Mouse (Mus musculus): ENCODE measurements at regions not wholly inside any gene's neighbourhood (a gene's known extent, or its start where the extent isn't known, plus 50 kb on each side); places are given as distances from the start of the nearest gene placed in this dataset.
A peak's percentile ranks its signal among the peaks of the same experiment; 100 is the strongest.

DNA sequence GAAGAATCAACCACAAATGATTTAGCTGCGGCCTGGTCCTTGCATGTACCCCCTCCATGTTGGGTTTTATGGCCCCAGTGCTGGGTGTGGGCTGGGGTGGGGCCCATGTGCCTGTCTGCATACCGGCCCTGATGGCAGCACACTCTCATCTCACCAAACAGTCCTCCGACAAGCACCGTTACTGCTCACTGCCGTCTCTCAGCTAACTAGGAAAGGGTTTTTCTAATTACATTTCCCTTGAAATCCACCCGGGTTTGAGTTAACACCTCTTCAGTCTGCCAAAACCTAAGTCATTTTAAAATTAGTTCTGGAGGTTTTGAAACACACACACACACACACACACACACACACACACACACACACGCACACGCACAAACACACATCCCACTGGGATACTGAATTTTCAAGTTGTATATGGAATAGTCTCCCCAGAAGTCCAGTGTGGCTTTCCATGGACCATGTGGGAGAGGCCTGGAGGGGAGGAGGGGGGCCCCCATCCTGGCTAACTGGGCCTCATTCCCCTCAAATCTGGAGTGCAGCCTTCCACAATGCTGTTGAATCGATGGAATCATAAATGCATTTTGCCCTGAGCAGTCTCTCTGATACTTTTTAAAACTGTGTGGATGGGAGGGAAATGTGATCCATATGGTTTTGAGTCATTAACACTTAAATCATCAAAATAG, 108.6 kb upstream of the Zmiz1 start:
- no peak for DNase-seq (ENCODE audit: extremely low read depth, insufficient read length, low spot score)

DNA sequence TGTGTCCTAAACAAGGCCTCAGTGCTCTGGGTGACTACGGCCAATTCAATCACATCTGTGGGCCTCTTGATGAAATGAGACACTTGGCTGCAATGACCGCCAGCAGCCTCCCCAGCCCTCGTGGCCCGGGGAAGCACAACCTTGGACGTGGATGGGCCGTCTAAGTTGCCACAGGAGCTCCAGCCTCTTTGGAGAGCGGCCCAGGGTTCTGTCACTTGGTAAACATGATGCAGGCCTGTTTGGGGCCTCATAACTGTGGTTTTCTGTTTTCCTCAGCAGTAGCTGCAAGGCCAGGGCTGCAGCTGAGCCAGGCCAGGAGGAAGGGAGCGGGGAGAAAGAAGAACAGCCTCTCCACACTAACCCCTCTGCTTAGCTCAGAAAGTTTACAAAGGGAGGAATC, 105.2 kb upstream of the Zmiz1 start:
- peak; percentile 75 for DNase-seq (ENCODE audit: extremely low read depth, insufficient read length, low spot score)

DNA sequence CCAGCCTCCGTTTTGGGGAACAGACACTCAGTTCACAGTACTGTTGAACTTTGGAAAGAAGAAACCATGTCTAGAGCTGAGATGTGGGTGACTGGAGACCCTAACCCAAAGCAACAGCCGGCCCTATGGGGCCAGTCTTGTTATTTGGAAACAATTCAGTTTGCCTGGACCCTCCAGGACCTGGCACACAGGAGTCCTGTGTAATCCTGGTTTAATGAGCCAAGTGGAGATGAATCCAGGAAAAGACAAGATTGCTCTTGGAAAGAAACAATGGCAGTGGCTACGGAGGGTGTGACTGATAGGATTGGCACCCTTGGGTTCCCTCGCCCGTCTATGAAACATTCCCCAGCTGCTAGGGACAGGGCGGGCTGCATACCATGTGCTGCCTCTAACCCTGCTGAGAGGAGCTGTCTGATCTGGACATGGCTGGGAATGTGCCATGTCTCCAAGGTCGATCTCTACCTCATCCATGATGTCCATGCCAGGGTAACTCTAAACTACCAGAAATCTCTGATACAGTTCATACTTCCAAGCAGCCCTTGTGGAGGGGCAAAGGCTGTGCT, 104.6 kb upstream of the Zmiz1 start:
- DNase-seq (ENCODE audit: extremely low read depth, insufficient read length, low spot score), result peak; percentile 31

DNA sequence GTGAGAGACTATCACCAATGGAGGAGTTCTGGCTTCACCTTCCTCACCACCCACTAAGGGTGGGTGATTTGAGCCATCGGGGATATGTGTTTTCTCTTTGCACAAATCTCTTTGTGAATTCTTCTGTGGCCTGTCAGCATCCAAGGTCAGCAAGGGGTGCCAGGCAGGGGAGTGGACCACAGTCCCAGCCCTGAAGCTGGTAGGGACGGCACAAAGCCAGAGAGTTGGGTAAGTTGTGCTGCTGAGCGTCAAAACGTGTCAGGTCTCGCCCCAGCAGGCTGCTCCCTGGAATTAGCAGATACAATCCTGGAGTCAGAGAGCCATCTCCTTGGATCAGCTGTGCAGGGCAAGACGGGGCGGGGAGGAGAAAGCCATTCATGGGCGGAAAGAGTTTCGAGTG, 101.2 kb upstream of the Zmiz1 start:
- no peak for DNase-seq (ENCODE audit: extremely low read depth, insufficient read length, low spot score)

DNA sequence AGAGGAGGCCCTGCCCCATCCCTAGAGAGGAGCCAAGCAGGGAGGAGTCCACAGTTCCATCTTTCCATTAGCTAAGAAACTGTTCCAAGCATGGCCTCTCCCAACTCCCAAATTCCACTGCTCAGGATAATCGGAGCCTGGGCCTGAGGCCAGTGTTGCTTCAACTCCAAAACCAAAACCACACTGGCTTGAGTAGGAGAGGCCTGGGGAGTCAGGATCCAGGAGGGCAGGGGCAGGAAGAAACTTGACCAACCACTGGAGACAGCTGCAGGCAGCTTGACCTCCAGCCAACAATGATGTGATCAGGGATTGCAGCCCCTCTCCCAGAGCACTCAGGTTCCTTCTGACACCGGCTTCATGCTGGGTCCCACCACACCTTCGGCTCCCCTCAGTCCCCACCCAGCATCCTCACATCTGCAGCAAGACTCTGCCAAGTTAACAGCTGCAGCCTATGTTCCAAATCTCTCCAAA, 99.1 kb upstream of the Zmiz1 start:
- DNase-seq (ENCODE audit: extremely low read depth, insufficient read length, low spot score), result peak; percentile 86

- DNase-seq (ENCODE audit: extremely low read depth, insufficient read length, low spot score), result no peak
These were observed 98.3 kb upstream of the Zmiz1 start for GRCm38 (mm10) chr14:25360726-25361125.

GRCm38 (mm10) chr14:25361129-25361528, 97.9 kb upstream of the Zmiz1 start:
- DNase-seq (ENCODE audit: extremely low read depth, insufficient read length, low spot score), result no peak

- no peak for DNase-seq (ENCODE audit: extremely low read depth, insufficient read length, low spot score)
These were observed 96.2 kb upstream of the Zmiz1 start for GRCm38 (mm10) chr14:25362771-25363170.

DNA sequence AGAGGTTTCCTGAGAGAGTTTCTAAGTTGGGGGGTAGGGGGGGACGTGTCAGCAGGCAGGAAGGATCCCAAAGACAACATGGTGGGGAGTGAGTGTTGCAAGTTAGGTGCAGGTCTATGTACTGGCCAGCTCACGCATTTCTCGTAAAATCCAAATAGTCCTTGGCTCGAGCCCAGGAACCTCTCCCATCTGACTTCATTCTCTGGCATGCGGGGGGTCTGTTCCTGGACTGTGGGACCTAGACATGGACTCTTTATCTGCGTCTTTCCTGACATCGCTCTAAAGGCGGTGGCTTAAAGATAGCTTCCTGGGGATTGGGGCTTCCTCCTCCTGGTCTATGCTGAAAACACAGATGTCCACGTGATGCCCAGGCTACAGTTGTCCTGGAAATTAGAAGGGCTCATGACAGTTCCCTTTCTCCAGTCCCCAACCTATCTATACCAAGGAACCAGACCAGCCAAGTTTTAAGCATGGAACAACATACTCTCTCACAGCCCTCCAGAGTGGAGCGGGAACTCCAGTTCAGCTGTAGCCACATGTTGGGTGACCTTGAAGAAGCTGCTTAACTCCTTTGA, 93.7 kb upstream of the Zmiz1 start:
- DNase-seq (ENCODE audit: extremely low read depth, insufficient read length, low spot score), result peak; percentile 27

DNA sequence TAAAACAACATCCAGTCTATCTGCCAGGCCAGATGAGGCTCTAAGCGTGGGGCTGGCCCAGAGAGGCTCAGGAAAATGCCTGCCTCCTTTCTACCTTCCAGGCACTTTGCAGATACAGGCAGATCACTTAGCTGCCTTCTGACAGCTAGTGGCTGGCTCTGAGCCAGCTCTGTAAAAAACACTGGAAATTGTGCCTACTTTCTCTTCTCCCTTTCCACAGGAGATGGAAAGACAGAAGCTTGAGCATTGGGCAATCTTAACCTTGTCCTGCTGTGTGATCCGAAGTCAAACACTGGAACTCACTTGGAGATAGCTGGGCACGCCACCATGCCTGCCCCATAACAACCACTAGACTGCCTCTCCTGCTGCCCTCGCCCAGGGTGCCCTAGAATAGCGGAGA, 93.0 kb upstream of the Zmiz1 start:
- no peak for DNase-seq (ENCODE audit: extremely low read depth, insufficient read length, low spot score)

- no peak for DNase-seq (ENCODE audit: extremely low read depth, insufficient read length, low spot score)
These were observed 88.5 kb upstream of the Zmiz1 start for GRCm38 (mm10) chr14:25370306-25371020.

DNA sequence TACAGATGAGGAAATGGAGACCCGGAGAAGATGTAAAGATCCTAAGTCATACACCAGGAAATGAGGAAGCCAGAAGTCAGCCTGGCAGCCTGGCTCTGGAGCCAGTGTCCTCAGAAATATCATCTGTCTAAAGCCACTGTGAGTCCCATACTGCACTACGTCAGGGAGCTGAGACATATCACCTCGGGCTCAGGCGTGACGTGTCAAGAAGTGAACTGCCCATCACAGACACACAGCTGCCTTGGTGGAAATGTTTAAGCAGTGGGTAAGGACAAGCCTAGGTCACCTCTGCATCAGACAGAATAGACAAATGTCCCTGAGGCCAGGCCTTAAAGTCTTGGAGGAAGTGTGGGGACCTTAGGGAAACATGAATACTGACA, 88.0 kb upstream of the Zmiz1 start:
- DNase-seq (ENCODE audit: extremely low read depth, insufficient read length, low spot score), result peak; percentile 28

GRCm38 (mm10) chr14:25371661-25372060, 87.3 kb upstream of the Zmiz1 start:
- DNase-seq (ENCODE audit: extremely low read depth, insufficient read length, low spot score), result peak; percentile 90

GRCm38 (mm10) chr14:25372581-25372980, 86.4 kb upstream of the Zmiz1 start:
- no peak for DNase-seq (ENCODE audit: extremely low read depth, insufficient read length, low spot score)

DNA sequence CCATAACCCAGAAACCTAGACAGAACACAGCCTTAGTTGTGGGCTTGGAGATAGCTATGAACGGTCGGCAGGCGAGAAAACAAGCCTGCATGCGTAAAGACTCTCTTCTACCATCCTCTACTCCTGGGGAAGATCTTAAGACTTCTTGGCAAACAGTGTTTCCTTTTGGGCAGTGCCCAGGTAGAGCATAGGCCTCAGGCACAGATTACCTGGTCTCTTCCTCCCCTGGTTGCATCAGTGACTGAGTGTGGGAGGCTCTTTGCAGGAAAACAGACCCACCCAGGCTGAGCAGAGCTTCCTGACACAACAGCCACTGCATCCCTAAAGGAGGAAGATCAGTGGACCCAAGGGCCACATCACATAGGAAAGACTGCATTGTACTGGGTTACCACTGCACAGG, 85.8 kb upstream of the Zmiz1 start:
- no peak for DNase-seq (ENCODE audit: extremely low read depth, insufficient read length, low spot score)

DNA sequence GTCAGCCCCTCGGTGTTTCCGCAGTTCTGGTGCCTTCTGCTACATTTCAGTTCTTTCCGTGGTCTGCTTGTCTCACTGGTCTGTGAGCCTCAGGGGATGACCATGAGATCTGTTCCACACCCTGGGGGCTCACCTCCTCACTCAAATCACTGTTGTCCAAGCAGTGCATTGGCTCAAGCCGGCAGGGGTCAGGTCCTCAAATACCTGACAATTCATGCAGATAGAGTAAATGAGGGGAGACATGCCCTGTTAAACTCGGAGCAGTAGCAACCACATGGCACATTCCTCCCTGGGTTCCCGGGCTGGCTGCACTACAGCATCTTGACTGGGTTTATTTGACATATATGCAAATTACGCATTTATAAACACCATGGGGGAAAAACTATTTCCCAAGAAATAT, 84.0 kb upstream of the Zmiz1 start:
- DNase-seq (ENCODE audit: extremely low read depth, insufficient read length, low spot score), result no peak

GRCm38 (mm10) chr14:25377091-25377490, 81.9 kb upstream of the Zmiz1 start:
- no peak for DNase-seq (ENCODE audit: extremely low read depth, insufficient read length, low spot score)

- DNase-seq (ENCODE audit: extremely low read depth, insufficient read length, low spot score), result no peak
These were observed 81.5 kb upstream of the Zmiz1 start for GRCm38 (mm10) chr14:25377554-25377899.

- DNase-seq (ENCODE audit: extremely low read depth, insufficient read length, low spot score), result peak; percentile 83
These were observed 80.9 kb upstream of the Zmiz1 start for GRCm38 (mm10) chr14:25377900-25378716.

- peak; percentile 77 for DNase-seq (ENCODE audit: extremely low read depth, insufficient read length, low spot score)
These were observed 80.2 kb upstream of the Zmiz1 start for GRCm38 (mm10) chr14:25378717-25379224.

Data from 3134 (cell line).